Mouse (Mus musculus): ENCODE data around the gene Foxb2.
A peak's percentile ranks its signal among the peaks of the same experiment; 100 is the strongest.
"Not testable (repeated sequence)": the region's sequence is repeated elsewhere in the genome, so short reads cannot be mapped to it uniquely, and the experiment has no call there.

Foxb2 gene

DNA sequence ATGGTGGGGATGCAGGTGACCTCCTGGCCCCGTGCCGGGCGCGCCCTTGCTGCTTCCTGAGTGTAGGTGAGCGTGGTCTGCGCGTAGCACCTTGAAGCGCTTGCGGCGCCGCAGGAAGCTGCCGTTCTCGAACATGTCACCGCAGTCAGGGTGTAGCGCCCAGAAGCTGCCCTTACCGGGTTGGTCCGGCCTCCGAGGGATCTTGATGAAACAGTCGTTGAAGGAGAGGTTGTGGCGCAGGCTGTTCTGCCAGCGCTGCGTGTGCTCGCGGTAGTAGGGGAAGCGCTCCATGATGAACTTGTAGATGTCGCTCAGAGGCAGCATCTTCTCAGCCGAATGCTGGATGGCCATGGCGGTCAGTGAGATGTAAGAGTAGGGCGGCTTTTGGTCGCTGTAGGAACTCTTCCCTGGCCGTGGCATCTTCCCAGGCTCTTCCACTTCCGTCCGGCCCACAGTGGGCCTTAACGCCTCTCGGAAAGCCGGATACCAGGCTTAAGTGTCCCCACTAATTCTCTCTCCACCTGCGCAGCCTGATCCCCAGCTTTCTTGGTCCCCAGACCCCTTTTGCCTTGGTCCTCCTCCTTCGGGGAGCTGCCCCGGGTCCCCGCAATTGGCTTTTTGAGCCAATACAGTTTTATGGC lies at the start of gene Foxb2:
Foxb2 (minus strand) TSS at position 585 of the 641 bp plus-strand sequence.
- DNase-seq (ENCODE audit: low spot score), result peak; percentile 7

DNA sequence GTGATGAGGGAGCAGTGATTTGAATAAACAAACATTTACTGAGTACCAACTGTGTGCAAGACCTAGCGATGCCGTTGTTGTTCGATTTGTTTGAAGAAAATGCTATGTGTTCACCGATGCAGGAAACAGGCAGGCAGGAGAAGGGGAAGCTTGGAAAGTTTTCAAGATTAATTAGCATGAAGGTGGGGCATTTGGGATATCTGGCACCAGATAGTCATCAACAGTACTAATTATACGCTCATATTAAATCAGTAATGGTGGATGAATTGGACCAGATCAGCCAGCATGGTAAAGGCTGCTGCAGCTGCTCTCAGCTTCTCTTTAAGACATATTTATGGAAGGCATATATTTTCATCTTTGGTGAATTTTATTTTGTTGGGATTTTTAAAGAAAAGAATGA lies 37.9 kb upstream of the Foxb2 start:
- DNase-seq (ENCODE audit: low spot score), result no peak

GRCm38 (mm10) chr19:16903106-16903505 lies 29.5 kb upstream of the Foxb2 start:
- DNase-seq (ENCODE audit: low spot score), result no peak

DNA sequence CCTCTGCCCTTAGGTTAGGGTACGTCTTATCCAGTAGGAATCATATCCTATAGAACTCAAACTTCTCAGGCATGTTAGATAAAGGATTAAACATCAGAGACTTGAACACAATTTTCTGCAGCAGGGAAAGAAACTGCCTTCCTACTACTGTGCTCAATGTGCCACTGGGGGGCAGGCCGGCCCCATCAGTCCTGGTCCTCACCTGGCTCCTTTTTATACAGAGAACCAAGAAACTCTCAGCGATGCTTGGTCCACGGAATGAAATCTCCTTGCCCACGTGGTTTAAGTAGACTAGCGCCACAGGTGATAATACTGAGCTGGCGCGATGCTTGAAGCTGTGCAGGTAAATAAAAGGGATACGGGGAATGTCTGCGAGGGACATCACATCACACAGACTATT lies 26.1 kb upstream of the Foxb2 start:
- no peak for DNase-seq (ENCODE audit: low spot score)

DNA sequence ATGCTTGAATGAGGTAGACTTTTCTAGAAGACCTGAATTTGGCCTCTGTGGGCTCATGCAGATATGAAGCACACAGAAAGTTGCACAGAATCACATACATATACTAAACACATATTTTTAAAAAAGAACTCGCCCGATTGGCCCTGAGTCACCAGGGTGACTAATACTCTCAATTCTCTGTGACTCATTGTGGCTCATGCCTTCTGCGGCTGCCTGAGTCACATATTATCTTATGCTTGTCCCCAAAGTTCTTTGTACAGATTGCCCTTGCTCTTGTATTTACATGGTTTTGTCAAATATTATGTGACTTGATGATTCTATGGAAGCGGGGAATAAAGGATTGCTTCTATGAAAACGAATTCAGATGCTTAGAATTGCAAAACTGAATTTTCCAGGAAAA lies 25.0 kb upstream of the Foxb2 start:
- no peak for DNase-seq (ENCODE audit: low spot score)

DNA sequence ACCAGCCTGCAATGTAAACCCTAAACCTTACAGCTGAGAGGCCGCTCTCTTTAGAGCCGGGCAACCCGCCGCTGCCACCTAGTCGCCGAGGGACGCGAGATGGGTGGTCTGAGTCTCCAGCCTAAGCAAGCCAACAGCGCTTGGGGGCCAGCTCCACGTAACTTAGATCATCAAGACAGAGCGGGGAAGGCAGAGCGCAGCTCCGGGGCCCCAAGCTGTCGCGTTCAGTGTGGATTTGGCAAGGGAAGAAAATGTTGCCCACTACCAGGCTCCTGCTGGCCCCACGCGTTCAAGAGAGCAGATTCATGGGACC lies 2.8 kb upstream of the Foxb2 start:
- DNase-seq (ENCODE audit: low spot score), result no peak

DNA sequence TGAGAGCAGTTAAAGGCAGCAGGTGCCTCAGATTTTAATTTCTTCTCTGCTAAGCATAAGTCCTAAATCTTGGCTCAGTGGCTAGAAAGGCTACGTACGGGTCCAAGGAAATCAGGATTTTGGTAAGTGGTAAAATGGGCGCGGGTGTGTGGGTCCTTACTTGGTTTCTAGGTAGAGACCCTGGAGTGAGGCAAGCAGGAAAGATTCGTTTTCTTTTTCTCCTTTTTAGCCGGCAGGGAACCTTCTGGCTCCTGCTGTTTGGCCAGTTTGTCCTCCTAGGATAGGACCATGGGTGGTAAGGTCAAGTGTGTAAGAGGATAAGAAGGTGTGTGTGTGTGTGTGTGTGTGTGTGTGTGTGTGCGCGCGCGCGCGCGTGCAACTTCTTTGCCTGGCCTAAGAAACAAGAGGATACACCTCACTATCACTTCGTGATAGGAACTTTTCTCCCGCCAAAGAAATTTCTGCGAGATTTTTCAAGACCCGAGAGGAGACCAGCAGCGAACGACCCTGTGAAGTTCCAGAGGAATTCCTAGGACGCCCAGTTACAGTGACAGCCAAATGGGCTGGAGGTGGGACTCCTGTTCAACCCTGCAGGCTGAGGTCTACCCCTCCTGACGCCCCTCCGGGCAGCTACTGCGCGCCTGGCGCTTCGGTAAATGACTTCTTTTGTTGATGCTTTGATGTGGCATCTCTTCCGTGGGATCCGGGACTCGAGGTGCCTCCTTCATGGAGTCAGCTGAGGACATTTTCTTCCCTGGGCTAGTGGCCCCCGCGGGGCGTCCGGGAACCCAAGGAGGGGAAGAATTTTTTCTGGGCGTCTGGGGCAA lies 2.2 kb upstream of the Foxb2 start:
- no peak for DNase-seq (ENCODE audit: low spot score)

- DNase-seq (ENCODE audit: low spot score), result no peak
Observed at GRCm38 (mm10) chr19:16874991-16875540, 1.5 kb upstream of the Foxb2 start.

DNA sequence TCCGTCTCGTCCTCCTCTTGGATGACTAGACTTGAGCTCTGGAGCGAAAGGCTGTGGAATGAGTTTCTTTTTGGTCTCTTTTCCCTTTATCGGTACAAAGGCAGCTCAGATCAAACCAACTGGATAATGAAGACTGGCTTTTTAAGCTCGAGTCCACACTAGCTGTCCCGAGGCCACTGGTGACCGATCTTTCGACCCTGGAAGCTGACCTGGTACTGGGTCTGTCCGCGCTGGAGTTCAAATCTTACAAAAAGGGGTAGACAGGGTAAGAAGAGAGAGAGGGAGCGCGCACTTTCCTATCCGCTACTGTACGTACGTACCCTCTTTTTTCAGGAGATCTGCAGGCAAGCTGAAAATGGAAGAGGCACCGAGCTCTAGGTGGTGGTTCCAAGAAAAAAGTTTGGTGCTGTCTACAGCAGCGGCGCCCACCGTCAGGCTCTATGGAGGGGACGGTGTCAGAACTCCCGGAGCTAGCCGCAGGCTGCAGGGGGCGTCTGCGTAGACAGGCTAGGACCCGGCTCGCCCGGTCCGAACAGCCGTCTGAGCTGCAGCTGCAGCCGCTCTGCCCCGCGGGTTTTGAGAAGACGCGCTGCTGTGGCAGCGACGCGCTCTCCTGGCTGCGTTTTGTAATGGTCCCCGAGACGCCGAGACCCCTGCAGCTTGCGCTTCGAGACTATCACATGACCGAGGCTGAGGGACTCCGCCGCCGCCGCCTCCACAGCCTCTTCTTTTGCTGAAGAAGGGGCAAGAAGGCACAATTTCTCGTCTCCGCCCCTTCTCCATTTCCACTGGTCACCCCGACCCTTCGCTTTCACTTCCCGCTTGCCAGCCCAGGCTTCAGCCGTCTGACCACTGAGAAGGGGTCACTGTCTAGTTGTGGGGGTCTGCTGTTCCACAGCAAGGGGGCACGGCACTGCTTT lies 597 bp upstream of the Foxb2 start:
- no peak for DNase-seq (ENCODE audit: low spot score)

DNA sequence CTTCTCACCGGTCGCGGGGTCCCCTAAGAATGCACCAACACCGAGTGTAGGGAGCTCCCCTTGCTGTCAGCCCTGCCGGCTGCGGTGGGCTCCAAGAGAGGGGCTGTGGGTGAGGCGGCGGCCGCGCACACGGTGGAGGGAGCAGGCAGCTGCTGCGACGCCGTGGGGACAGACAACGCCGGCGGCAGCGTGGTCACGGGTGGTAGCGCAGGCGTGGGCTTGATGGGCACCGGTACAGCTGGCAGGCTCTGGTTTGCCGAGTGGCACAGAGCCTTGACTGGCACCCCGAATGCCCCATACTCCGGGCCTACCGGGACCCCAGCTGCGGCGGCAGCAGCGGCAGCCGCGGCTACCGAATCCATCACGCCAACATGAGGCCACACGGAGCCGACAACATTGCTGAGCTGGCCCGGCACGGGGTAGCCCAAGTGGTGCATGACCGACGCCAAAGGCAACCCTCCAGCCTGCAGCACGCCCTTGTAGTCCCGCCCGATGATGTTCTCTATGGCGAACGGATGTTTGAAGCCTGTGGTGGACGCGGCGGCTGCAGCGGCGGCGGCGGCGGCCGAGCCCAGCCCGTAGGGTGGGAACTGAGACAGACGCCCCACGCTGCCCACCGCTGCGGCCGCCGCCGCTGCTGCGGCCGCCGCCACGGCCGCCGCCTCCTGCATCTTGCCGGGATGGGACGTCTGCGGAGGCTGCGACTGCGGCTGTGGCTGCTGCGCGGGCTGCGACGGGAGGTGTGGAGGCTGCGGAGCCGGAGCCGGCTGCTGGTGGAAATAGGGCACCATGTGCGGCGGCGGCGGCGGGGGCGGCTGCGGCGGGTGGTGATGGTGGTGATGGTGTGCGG lies 1.0 kb downstream of the Foxb2 start:
- peak; percentile 8 for DNase-seq (ENCODE audit: low spot score)

DNA sequence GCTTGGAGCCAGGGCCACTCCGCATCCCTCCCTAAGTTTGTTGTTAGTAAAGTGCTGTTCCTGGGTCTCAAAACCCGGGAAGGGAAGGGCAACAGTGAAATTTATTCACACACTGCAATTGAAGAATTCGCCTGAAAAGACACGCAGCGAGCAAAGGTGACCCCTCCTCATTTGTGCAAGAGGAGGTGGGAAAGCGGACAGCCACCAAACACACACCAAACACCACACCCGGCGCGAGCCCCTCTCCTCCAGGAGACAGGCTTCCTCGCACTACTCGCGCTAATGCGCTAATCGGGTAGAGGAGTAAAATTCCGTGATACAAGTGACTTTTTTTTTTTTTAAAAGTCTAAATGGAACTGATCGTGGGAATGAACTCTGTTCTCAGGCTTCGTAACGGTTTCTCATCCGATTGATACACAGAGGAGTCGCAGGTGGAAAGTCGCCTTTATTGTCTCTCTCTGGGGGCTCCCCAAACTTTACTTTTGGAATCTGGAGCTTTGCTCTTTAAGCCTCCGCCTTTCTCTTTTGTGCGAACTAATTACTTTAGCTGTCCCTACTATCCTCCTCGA lies 2.3 kb downstream of the Foxb2 start:
- DNase-seq (ENCODE audit: low spot score), result no peak

- no peak for DNase-seq (ENCODE audit: low spot score)
Observed at GRCm38 (mm10) chr19:16870501-16871191, 3.0 kb downstream of the Foxb2 start.

- DNase-seq (ENCODE audit: low spot score), result no peak
Observed at GRCm38 (mm10) chr19:16868534-16868933, 5.1 kb downstream of the Foxb2 start.

- DNase-seq (ENCODE audit: low spot score), result no peak
Observed at GRCm38 (mm10) chr19:16858646-16859045, 15.0 kb downstream of the Foxb2 start.

- DNase-seq (ENCODE audit: low spot score), result no peak
Observed at GRCm38 (mm10) chr19:16856752-16857151, 16.9 kb downstream of the Foxb2 start.

- DNase-seq (ENCODE audit: low spot score), result not testable (repeated sequence)
Observed at GRCm38 (mm10) chr19:16844091-16844490, 29.5 kb downstream of the Foxb2 start.

- no peak for DNase-seq (ENCODE audit: low spot score)
Observed at GRCm38 (mm10) chr19:16841516-16842249, 31.9 kb downstream of the Foxb2 start.

DNA sequence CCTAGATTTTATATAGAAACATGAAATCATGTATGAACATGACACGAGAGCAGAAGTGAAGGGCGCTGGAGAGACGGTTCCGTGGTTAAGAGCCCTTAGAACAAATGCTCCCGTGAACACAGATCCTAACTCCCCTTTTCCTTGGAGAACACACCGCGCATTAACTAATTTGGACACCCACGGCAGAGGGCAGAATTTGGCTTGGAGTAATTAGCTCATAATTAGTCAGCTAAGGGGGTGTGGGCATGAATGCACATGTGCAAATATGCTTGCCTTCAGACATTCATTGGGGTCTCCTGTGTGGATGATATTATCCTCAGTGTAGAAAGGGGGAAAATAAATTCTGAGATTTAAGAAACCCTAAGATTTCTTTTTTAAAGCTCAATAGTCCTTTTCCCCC lies 32.6 kb downstream of the Foxb2 start:
- no peak for DNase-seq (ENCODE audit: low spot score)

- DNase-seq (ENCODE audit: low spot score), result no peak
Observed at GRCm38 (mm10) chr19:16827657-16828056, 45.9 kb downstream of the Foxb2 start.

DNA sequence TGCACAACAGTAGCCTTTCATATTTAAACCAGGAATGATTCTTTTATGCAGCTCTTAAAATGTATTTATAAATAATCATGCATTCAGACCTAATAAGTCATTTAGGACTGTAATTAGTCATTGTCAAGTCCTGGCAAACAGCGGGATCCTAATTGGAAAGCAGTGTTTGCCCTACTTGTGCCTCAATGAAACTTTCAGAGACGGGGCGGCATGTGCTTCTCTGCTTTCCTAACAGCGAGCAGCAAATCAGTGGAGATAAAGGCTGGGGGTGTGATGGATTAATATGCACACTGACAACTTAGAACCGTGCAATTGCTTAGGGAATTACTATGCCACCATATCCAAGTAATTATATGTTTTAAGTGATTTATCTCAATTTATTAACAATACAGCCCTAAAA lies 48.4 kb downstream of the Foxb2 start:
- no peak for DNase-seq (ENCODE audit: low spot score)
